Comparison of ENCODE assay signal across 29 mouse cellular contexts in the genomic region with DNA sequence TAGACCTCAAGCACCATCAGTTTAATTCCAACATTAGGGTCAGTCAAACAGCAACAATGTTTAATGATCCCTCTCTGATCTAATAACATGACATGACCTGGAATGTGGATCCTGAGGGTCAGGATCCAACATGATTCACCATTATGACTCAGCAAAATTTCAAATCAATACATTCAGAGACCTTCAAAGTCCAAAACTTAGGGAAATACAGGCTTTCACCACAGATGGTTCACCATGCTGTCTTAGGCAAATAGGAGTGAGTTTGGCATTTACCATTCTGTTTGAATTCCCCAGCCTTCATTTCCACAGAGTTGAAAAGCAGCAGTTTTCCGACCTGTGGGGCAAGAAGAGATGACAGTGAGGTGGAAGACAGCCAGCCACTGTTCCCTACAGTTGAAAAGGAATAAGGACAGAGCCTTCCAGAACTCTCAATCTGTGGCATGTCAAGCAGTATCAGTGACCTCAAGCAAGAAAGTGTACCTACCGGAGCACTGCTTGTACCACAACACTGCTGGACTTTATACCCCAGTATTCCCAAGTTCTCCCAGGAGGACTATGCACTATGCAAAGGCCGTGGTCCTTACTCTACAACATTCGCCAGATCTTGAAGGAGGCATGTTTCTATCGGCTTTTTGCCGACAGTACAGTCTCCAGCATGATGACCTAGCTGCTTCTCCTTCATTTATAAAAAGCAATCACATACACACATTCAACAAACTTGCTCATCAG. TPM values are rescaled to one million over a fixed set of nuclear protein-coding genes. Genes with fewer than 3 reads are reported as not detected.
A peak's percentile ranks its signal among the peaks of the same experiment; 100 is the strongest.
DNase-seq lines count a peak whose midpoint lies in the region; ATAC-seq and TF ChIP-seq lines count a peak whose summit lies in the region.
"Had no signal": no experiment of that assay in that cellular context is flagged by ENCODE, and none has a peak within 500 bp of the region (broad histone marks: within the 10 kb centered on the region; RNA-seq: fewer than 3 reads in every experiment).

No protein-coding gene starts in this region.

- no peak overlapping the region for H3K4me2 ChIP-seq in kidney, postnatal 0 days (ENCODE audit: low read length)
- H3K4me2 ChIP-seq in kidney, embryonic 14.5 days (replicated peaks; ENCODE audit: low read depth, low read length): no peak overlapping the region
- H3K4me2 ChIP-seq in liver, postnatal 0 days (ENCODE audit: low read depth, low read length): no peak overlapping the region
- no peak overlapping the region for H3K4me2 ChIP-seq in liver, embryonic 12.5 days
- H3K4me2 ChIP-seq: forebrain, embryonic 15.5 days; hindbrain, embryonic 12.5 days; midbrain, embryonic 12.5 days had no signal

- no peak for DNase-seq in heart, adult 2 months
- no peak for DNase-seq in heart, postnatal 4 days
- no peak for DNase-seq in kidney, postnatal 0 days (ENCODE audit: low spot score)
- no peak for DNase-seq in liver, postnatal 0 days
- DNase-seq in right cerebral cortex, postnatal 36 days (ENCODE audit: low spot score in 2 of 2): no peak
- DNase-seq: adrenal gland, postnatal 14 days; B cell, adult 2 months; cerebellum, adult 8-10 months; gastrocnemius, postnatal 25 days; lung, adult 2 months; lung, postnatal 14 days had no signal

- no peak for TF ChIP-seq CTCF in heart, adult 2 months (IDR thresholded peaks at IDR 0.05)
- no peak for TF ChIP-seq CTCF in kidney, postnatal 0 days (IDR thresholded peaks at IDR 0.05; ENCODE audit: low read depth)
- no peak for TF ChIP-seq CTCF in liver, postnatal 0 days (IDR thresholded peaks at IDR 0.05; ENCODE audit: low read depth)
- no peak for TF ChIP-seq CTCF in small intestine, adult 2 months (IDR thresholded peaks at IDR 0.05; ENCODE audit: extremely low read depth, insufficient read length, insufficient replicate concordance, low read depth, low read length)

- no peak overlapping the region for H3K9ac ChIP-seq in heart, adult 2 months (ENCODE audit: low read depth, low read length)
- H3K9ac ChIP-seq in kidney, postnatal 0 days (ENCODE audit: low read depth, low read length): no peak overlapping the region
- no peak overlapping the region for H3K9ac ChIP-seq in kidney, embryonic 14.5 days (ENCODE audit: low read depth, low read length)
- no peak overlapping the region for H3K9ac ChIP-seq in liver, postnatal 0 days (replicated peaks)
- no peak overlapping the region for H3K9ac ChIP-seq in liver, embryonic 12.5 days
- H3K9ac ChIP-seq: forebrain, embryonic 15.5 days; hindbrain, embryonic 12.5 days; midbrain, embryonic 12.5 days had no signal

- peak overlapping the region; percentile 43 for H3K27ac ChIP-seq in heart, adult 2 months
- H3K27ac ChIP-seq in kidney, postnatal 0 days: no peak overlapping the region
- H3K27ac ChIP-seq in kidney, embryonic 14.5 days (ENCODE audit: low read depth, low read length): no peak overlapping the region
- peak overlapping the region; percentile 70 for H3K27ac ChIP-seq in liver, postnatal 0 days (ENCODE audit: low read depth)
- H3K27ac ChIP-seq in liver, embryonic 12.5 days: no peak overlapping the region
- H3K27ac ChIP-seq in small intestine, adult 2 months (ENCODE audit: insufficient read depth, low read depth, low read length): peak overlapping the region; percentile 94
- H3K27ac ChIP-seq: embryonic facial prominence, embryonic 10.5 days; forebrain, embryonic 15.5 days; hindbrain, embryonic 12.5 days; midbrain, embryonic 12.5 days had no signal

- WGBS in heart, adult 2 months: 69% methylated on average over 6 of the region's 6 CpGs
- WGBS in kidney, postnatal 0 days: 93% methylated on average over 6 of the region's 6 CpGs
- WGBS in kidney, embryonic 14.5 days: 91% methylated on average over 6 of the region's 6 CpGs
- 81% methylated on average over 6 of the region's 6 CpGs for WGBS in liver, postnatal 0 days (ENCODE audit: insufficient replicate concordance)
- 83% methylated on average over 6 of the region's 6 CpGs for WGBS in liver, embryonic 12.5 days (ENCODE audit: insufficient replicate concordance)
- 67% methylated on average over 6 of the region's 6 CpGs for WGBS in small intestine, adult 2 months

- no peak for TF ChIP-seq POLR2A in heart, adult 2 months (IDR thresholded peaks at IDR 0.05; ENCODE audit: insufficient read depth, low read depth, low read length)
- no peak for TF ChIP-seq POLR2A in small intestine, adult 2 months (IDR thresholded peaks at IDR 0.05; ENCODE audit: low read depth, low read length)

- H3K27me3 ChIP-seq in heart, adult 2 months (ENCODE audit: control insufficient read depth, insufficient read depth, low read length): no peaks in the 10 kb centered on the region
- H3K27me3 ChIP-seq in kidney, postnatal 0 days (ENCODE audit: insufficient read depth, low read length): no peaks in the 10 kb centered on the region
- H3K27me3 ChIP-seq in kidney, embryonic 14.5 days (ENCODE audit: control insufficient read depth, insufficient read depth, low read length): no peaks in the 10 kb centered on the region
- no peaks in the 10 kb centered on the region for H3K27me3 ChIP-seq in liver, postnatal 0 days (ENCODE audit: insufficient read depth, low read length)
- H3K27me3 ChIP-seq in liver, embryonic 12.5 days (replicated peaks): no peaks in the 10 kb centered on the region; the same call in 1 of the 2 replicates
- no peaks in the 10 kb centered on the region for H3K27me3 ChIP-seq in small intestine, adult 2 months (ENCODE audit: control insufficient read depth, insufficient read depth, low read length)
- H3K27me3 ChIP-seq: forebrain, embryonic 15.5 days; hindbrain, embryonic 12.5 days; midbrain, embryonic 12.5 days had no signal

- no peak overlapping the region for H3K4me3 ChIP-seq in heart, adult 2 months
- no peak overlapping the region for H3K4me3 ChIP-seq in kidney, postnatal 0 days (replicated peaks; ENCODE audit: low read depth, low read length)
- no peak overlapping the region for H3K4me3 ChIP-seq in kidney, embryonic 14.5 days (ENCODE audit: low read length)
- no peak overlapping the region for H3K4me3 ChIP-seq in liver, postnatal 0 days (ENCODE audit: low read depth, low read length)
- no peak overlapping the region for H3K4me3 ChIP-seq in liver, embryonic 12.5 days
- no peak overlapping the region for H3K4me3 ChIP-seq in small intestine, adult 2 months (ENCODE audit: low read depth, low read length)
- H3K4me3 ChIP-seq: embryonic facial prominence, embryonic 10.5 days; forebrain, embryonic 15.5 days; hindbrain, embryonic 12.5 days; midbrain, embryonic 12.5 days had no signal

- intact Hi-C loops in heart, adult 2 months (cut with DNase I): no loop called here

- peak; percentile 63; the same call in 1 of the 2 replicates for ATAC-seq in kidney, postnatal 0 days (replicated peaks; ENCODE audit: low FRiP score, low read depth)
- ATAC-seq in kidney, embryonic 14.5 days (ENCODE audit: low FRiP score, low TSS enrichment): no peak
- ATAC-seq in liver, postnatal 0 days: peak; percentile 74
- ATAC-seq in liver, embryonic 12.5 days: no peak
- ATAC-seq: forebrain, embryonic 15.5 days had no signal

- H3K79me2 ChIP-seq in heart, adult 2 months (replicated peaks; ENCODE audit: control insufficient read depth, insufficient read depth, low read length): no peaks in the 10 kb centered on the region

- peaks cover 3% of the 10 kb centered on the region for H3K4me1 ChIP-seq in heart, adult 2 months (ENCODE audit: control insufficient read depth, insufficient read depth, low read length)
- H3K4me1 ChIP-seq in kidney, postnatal 0 days (replicated peaks; ENCODE audit: insufficient read depth, low read length): no peaks in the 10 kb centered on the region
- H3K4me1 ChIP-seq in kidney, embryonic 14.5 days (ENCODE audit: control insufficient read depth, insufficient read depth, low read length): no peaks in the 10 kb centered on the region
- H3K4me1 ChIP-seq in liver, postnatal 0 days (ENCODE audit: insufficient read depth): peaks cover 12% of the 10 kb centered on the region; the same call in 1 of the 2 replicates
- H3K4me1 ChIP-seq in liver, embryonic 12.5 days: peaks cover 5% of the 10 kb centered on the region; the same call in 1 of the 2 replicates
- peaks cover 6% of the 10 kb centered on the region; the same call in 1 of the 2 replicates for H3K4me1 ChIP-seq in small intestine, adult 2 months (ENCODE audit: control insufficient read depth, insufficient read depth, insufficient read length, low read length)
- H3K4me1 ChIP-seq: embryonic facial prominence, embryonic 10.5 days; forebrain, embryonic 15.5 days; hindbrain, embryonic 12.5 days; midbrain, embryonic 12.5 days had no signal

- TF ChIP-seq EP300 in heart, adult 2 months (IDR thresholded peaks at IDR 0.05; ENCODE audit: insufficient read depth, low read depth, low read length): no peak
- TF ChIP-seq EP300 in liver, postnatal 0 days (IDR thresholded peaks at IDR 0.05; ENCODE audit: low read depth): no peak

- H3K36me3 ChIP-seq in heart, adult 2 months (ENCODE audit: control insufficient read depth, insufficient read depth, low read length): peaks cover 16% of the 10 kb centered on the region
- H3K36me3 ChIP-seq in kidney, postnatal 0 days (ENCODE audit: insufficient read depth, low read length): peaks cover 22% of the 10 kb centered on the region
- H3K36me3 ChIP-seq in kidney, embryonic 14.5 days (ENCODE audit: control insufficient read depth, insufficient read depth, low read length): peaks cover 44% of the 10 kb centered on the region
- peaks cover 28% of the 10 kb centered on the region for H3K36me3 ChIP-seq in liver, postnatal 0 days (replicated peaks; ENCODE audit: insufficient read depth, low read length)
- peaks cover 46% of the 10 kb centered on the region for H3K36me3 ChIP-seq in liver, embryonic 12.5 days
- peaks cover 39% of the 10 kb centered on the region for H3K36me3 ChIP-seq in small intestine, adult 2 months (ENCODE audit: control insufficient read depth, insufficient read depth, low read length)

- H3K9me3 ChIP-seq in kidney, postnatal 0 days (replicated peaks; ENCODE audit: low read length): no peaks in the 10 kb centered on the region
- no peaks in the 10 kb centered on the region for H3K9me3 ChIP-seq in kidney, embryonic 14.5 days (ENCODE audit: control insufficient read depth, low read length)
- H3K9me3 ChIP-seq in liver, postnatal 0 days (ENCODE audit: low read length): no peaks in the 10 kb centered on the region
- no peaks in the 10 kb centered on the region for H3K9me3 ChIP-seq in liver, embryonic 12.5 days (replicated peaks)
- H3K9me3 ChIP-seq: embryonic facial prominence, embryonic 10.5 days; forebrain, embryonic 15.5 days; hindbrain, embryonic 12.5 days; midbrain, embryonic 12.5 days had no signal

RNA-seq across cellular contexts. Expression of gene Osbp, which starts 29.1 kb away (rescaled TPM):
- 10 to 100 TPM; 81.7 to 95.1 TPM for total RNA-seq in heart, adult 2 months (2021)
- 33.8 and 57.2 TPM in 2 replicates for polyA plus RNA-seq in heart, adult 2 months (2012; rRNA removed)
- 10 to 100 TPM; 69.5 to 71.2 TPM for total RNA-seq in heart, postnatal 4 days (2021)
- polyA plus RNA-seq in kidney, postnatal 0 days (2015; fragmentation: Nextera tagmentation; extraction: Ambion mirVana): 6.1 and 6.2 TPM in 2 replicates
- 7.5 and 9.4 TPM in 2 replicates for polyA plus RNA-seq in kidney, embryonic 14.5 days (2014; fragmentation: Nextera tagmentation; extraction: Ambion mirVana)
- polyA plus RNA-seq in liver, postnatal 0 days (2015; fragmentation: Nextera tagmentation; extraction: Ambion mirVana): 2.6 and 2.7 TPM in 2 replicates
- 2.8 and 3.0 TPM in 2 replicates for polyA plus RNA-seq in liver, embryonic 12.5 days (2016; fragmentation: Nextera tagmentation; extraction: Ambion mirVana)
- polyA plus RNA-seq in small intestine, adult 2 months (2012; rRNA removed): 7.0 and 12.0 TPM in 2 replicates

RNA-seq across cellular contexts. Expression of gene Olfr1423, which starts 46.2 kb away (rescaled TPM):
- not detected for total RNA-seq in heart, adult 2 months (2021)
- polyA plus RNA-seq in heart, adult 2 months (2012; rRNA removed): not detected in 2 replicates
- total RNA-seq in heart, postnatal 4 days (2021): not detected
- not detected in 2 replicates for polyA plus RNA-seq in kidney, postnatal 0 days (2015; fragmentation: Nextera tagmentation; extraction: Ambion mirVana)
- not detected in 2 replicates for polyA plus RNA-seq in kidney, embryonic 14.5 days (2014; fragmentation: Nextera tagmentation; extraction: Ambion mirVana)
- polyA plus RNA-seq in liver, postnatal 0 days (2015; fragmentation: Nextera tagmentation; extraction: Ambion mirVana): not detected in 2 replicates
- polyA plus RNA-seq in liver, embryonic 12.5 days (2016; fragmentation: Nextera tagmentation; extraction: Ambion mirVana): 0.02 TPM in 1 of 2 replicates, not detected in the other
- not detected in 2 replicates for polyA plus RNA-seq in small intestine, adult 2 months (2012; rRNA removed)
- total RNA-seq: adrenal gland, postnatal 14 days; gastrocnemius, postnatal 25 days; heart, adult 8-10 months; layer of hippocampus, adult 8-10 months; left cerebral cortex, postnatal 36 days; monocyte, adult 5-6 weeks; neutrophil, adult 5-6 weeks had no signal
- polyA plus RNA-seq: brain, embryonic 14.5 days; forebrain, embryonic 15.5 days; heart, embryonic 16.5 days; kidney, embryonic 16.5 days; limb, embryonic 14.5 days; lung, adult 2 months; thymus, postnatal 0 days; urinary bladder, adult 2 months had no signal

Comparison
In these comparisons a context has a peak if more than half of its experiments do, and no peak if none do; other contexts are left out.
1. H3K27ac ChIP-seq: peak in heart, adult 2 months (single experiment), liver, postnatal 0 days (single experiment) and small intestine, adult 2 months (single experiment); none in kidney, postnatal 0 days (single experiment), kidney, embryonic 14.5 days (single experiment) and liver, embryonic 12.5 days (single experiment).
2. ATAC-seq: peak in kidney, postnatal 0 days (single experiment) and liver, postnatal 0 days (single experiment); none in kidney, embryonic 14.5 days (single experiment) and liver, embryonic 12.5 days (single experiment).